Mouse (Mus musculus) kidney, postnatal 0 days (tissue): Measurements from ENCODE around the gene Unc13d. TPM values are rescaled to one million over a fixed set of nuclear protein-coding genes. Genes with fewer than 3 reads are reported as not detected.

Source experiments
- ATAC-seq: fragments of 200-750 bp; cut with Nextera tagmentation; replicated peaks from 2 replicates; pipeline ENCODE4 v1.8.0; 2017; ENCODE audit warnings: low read depth, moderate number of reproducible peaks, moderate TSS enrichment, moderate library complexity; ENCODE audit not compliant: low FRiP score
- DNase-seq: peaks from one replicate; pipeline ENCODE4 v3.0.0-alpha.2; 2016; ENCODE audit warnings: low spot score
- H3K27ac ChIP-seq: fragments of 300-500 bp; sonication (generic); 2 replicates; pipeline ENCODE4 v1.5.1; 2014; ENCODE audit warnings: mild to moderate bottlenecking
- H3K27me3 ChIP-seq: fragments of 300-500 bp; sonication (generic); 2 replicates; pipeline ENCODE4 v1.6.1; 2014; ENCODE audit warnings: low read length, mixed read lengths; ENCODE audit not compliant: insufficient read depth
- H3K36me3 ChIP-seq: fragments of 300-500 bp; sonication (generic); 2 replicates; pipeline ENCODE4 v1.6.1; 2014; ENCODE audit warnings: low read length, mixed read lengths; ENCODE audit not compliant: insufficient read depth
- H3K4me1 ChIP-seq: fragments of 300-500 bp; sonication (generic); replicated peaks from 2 replicates; pipeline ENCODE4 v1.6.1; 2014; ENCODE audit warnings: antibody characterized with exemption, low read length, mixed read lengths; ENCODE audit not compliant: insufficient read depth
- H3K4me2 ChIP-seq: fragments of 300-500 bp; sonication (generic); 2 replicates; pipeline ENCODE4 v1.6.1; 2014; ENCODE audit warnings: mild to moderate bottlenecking, low read length, moderate library complexity, mixed read lengths
- H3K4me3 ChIP-seq: fragments of 300-500 bp; sonication (generic); replicated peaks from 2 replicates; pipeline ENCODE4 v1.5.1; 2014; ENCODE audit warnings: low read depth, low read length
- H3K9ac ChIP-seq: fragments of 300-500 bp; sonication (generic); 2 replicates; pipeline ENCODE4 v1.6.1; 2014; ENCODE audit warnings: low read depth, low read length
- H3K9me3 ChIP-seq: fragments of 300-500 bp; sonication (generic); replicated peaks from 2 replicates; pipeline ENCODE4 v1.6.1; 2016; ENCODE audit warnings: low read length, inconsistent platforms, mixed read lengths
- CTCF ChIP-seq: IDR thresholded peaks from 2 replicates; pipeline ENCODE4 v1.5.1; 2016; ENCODE audit warnings: antibody characterized with exemption, low read depth, mild to moderate bottlenecking, moderate library complexity
- WGBS: fragments of 180-500 bp; shearing (Covaris S2); extraction: QIAGEN DNeasy Blood & Tissue Kit; methylation state at CpG from one replicate; pipeline ENCODE4 v1.1.7; 2014; 5-methylcytosine and 5-hydroxymethylcytosine counted together
- polyA plus RNA-seq: library from polyadenylated mRNA; unstranded; fragments of >200 nt; fragmentation: Nextera tagmentation; extraction: Ambion mirVana; gene quantifications from 2 replicates; pipeline ENCODE4 v1.2.1, GENCODE M21; 2015

Unc13d gene
- polyA plus RNA-seq, 1 experiment from 2014 or later, result 0.54 TPM

- Histone ChIP-seq H3K27me3 (no peaks in the 10 kb centered on the region), H3K4me1 (peaks cover 26% of the 10 kb centered on the region; the same call in 1 of the 2 replicates), H3K36me3 (no peaks in the 10 kb centered on the region), H3K27ac (no peak overlapping the region), H3K4me3 (no peak overlapping the region), H3K9ac (no peak overlapping the region), H3K9me3 (no peaks in the 10 kb centered on the region), H3K4me2 (no peak overlapping the region)
- no peak for ATAC-seq
- TF ChIP-seq CTCF, result peak; percentile 43
- no peak for DNase-seq
- 83% methylated on average over 4 of the region's 4 CpGs for WGBS
Observed at GRCm38 (mm10) chr11:116111067-116111466, 33.3 kb upstream of the Unc13d start.

- ATAC-seq, result peak; percentile 41
- H3K4me2 ChIP-seq, result peak overlapping the region; percentile 84
- H3K27me3 ChIP-seq, result no peaks in the 10 kb centered on the region
- peaks cover 30% of the 10 kb centered on the region; the same call in 1 of the 2 replicates for H3K4me1 ChIP-seq
- WGBS, result 22% methylated on average over 10 of the region's 10 CpGs
- no peak for TF ChIP-seq CTCF
- peak overlapping the region; percentile 73 for H3K9ac ChIP-seq
- no peaks in the 10 kb centered on the region; the same call in 1 of the 2 replicates for H3K36me3 ChIP-seq
- DNase-seq, result peak; percentile 63
- H3K27ac ChIP-seq, result peak overlapping the region; percentile 80
- no peaks in the 10 kb centered on the region for H3K9me3 ChIP-seq
- H3K4me3 ChIP-seq, result peak overlapping the region; percentile 58
Observed at GRCm38 (mm10) chr11:116110540-116110939, 32.8 kb upstream of the Unc13d start.

GRCm38 (mm10) chr11:116110131-116110530 is 32.4 kb upstream of the Unc13d start:
- Histone ChIP-seq H3K9me3 (no peaks in the 10 kb centered on the region), H3K4me3 (peak overlapping the region; percentile 58), H3K36me3 (no peaks in the 10 kb centered on the region; the same call in 1 of the 2 replicates), H3K27me3 (no peaks in the 10 kb centered on the region), H3K9ac (peak overlapping the region; percentile 73), H3K4me2 (peak overlapping the region; percentile 84), H3K4me1 (peaks cover 30% of the 10 kb centered on the region; the same call in 1 of the 2 replicates), H3K27ac (peak overlapping the region; percentile 80)
- peak; percentile 61 for ATAC-seq
- WGBS, result under 1% methylated on average over 35 of the region's 35 CpGs
- peak; percentile 61 for DNase-seq
- no peak for TF ChIP-seq CTCF

GRCm38 (mm10) chr11:116109441-116110081 is 31.8 kb upstream of the Unc13d start:
- Histone ChIP-seq H3K27ac (peak overlapping the region; percentile 80), H3K4me3 (peak overlapping the region; percentile 58), H3K36me3 (no peaks in the 10 kb centered on the region; the same call in 1 of the 2 replicates), H3K9me3 (no peaks in the 10 kb centered on the region), H3K9ac (peak overlapping the region; percentile 73), H3K27me3 (no peaks in the 10 kb centered on the region), H3K4me1 (peaks cover 30% of the 10 kb centered on the region; the same call in 1 of the 2 replicates), H3K4me2 (peak overlapping the region; percentile 84)
- TF ChIP-seq CTCF, result no peak; the same call in 1 of the 2 replicates
- no peak for ATAC-seq
- 2% methylated on average over 69 of the region's 70 CpGs for WGBS
- DNase-seq, result no peak

DNA sequence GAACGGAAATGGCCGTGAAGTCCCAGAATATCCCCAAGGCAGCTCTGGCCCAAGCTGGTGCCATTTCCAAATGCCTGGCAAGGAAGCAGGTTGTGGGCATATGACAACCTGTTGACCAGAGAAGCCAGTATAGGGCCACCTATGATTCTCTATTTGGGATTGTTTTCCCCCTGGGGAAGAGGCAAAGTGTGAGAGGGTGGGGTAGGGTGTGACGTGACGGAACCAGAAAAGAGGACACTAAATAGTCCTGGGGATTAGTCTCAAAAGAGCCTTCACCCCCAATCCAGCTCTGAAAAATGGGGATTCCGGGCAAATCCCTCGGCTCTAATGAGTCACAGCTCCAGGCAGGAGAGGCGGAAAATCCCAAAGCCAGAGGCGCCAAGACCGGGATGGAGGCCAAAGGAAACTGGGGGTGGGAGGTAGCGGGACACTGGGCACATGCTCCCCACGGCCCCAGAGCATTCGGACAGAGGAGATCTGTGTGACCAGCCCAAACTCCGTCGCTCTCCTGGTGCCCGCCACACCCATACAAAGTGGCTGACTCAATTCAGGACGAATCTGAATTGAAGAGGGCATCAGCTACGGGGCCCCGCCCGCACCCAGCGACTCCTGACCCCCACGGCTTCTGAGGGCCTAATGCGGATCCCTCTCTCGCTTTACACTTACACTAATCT is 30.8 kb upstream of the Unc13d start:
- Histone ChIP-seq H3K9me3 (no peaks in the 10 kb centered on the region), H3K9ac (peak overlapping the region; percentile 73; the same call in 1 of the 2 replicates), H3K36me3 (no peaks in the 10 kb centered on the region; the same call in 1 of the 2 replicates), H3K4me3 (peak overlapping the region; percentile 58), H3K4me2 (peak overlapping the region; percentile 84), H3K4me1 (peaks cover 39% of the 10 kb centered on the region), H3K27ac (peak overlapping the region; percentile 81), H3K27me3 (no peaks in the 10 kb centered on the region)
- no peak for TF ChIP-seq CTCF
- WGBS, result 11% methylated on average over 23 of the region's 23 CpGs
- DNase-seq (no peak), ATAC-seq (no peak)

DNA sequence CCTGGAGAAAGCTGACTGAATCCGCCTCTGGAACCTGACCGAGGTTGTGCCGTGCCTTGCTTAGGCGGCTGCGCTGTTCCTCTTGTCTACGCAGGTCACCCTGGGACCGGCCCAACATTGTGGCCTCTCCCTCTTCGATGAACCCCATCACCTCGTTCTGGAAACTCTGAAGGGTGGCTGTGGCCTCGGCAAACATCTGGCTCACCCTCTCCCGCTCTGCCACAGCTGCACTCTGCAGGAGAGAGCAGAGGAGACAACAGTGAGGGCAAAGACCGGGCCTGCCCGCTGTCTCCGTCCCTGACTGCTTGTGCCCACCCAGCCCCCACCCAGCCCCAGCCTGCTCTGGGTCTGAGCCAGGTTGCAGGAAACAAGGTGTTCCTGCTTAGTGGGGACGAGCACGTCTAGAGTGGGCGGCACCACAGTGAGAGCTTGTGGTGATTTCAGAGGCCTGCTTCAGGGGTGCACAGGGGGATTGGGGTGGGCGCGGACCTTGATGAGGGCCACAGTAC is 30.1 kb upstream of the Unc13d start:
- peak overlapping the region; percentile 73; the same call in 1 of the 2 replicates for H3K9ac ChIP-seq
- ATAC-seq, result peak; percentile 31; the same call in 1 of the 2 replicates
- 27% methylated on average over 19 of the region's 19 CpGs for WGBS
- H3K4me3 ChIP-seq, result peak overlapping the region; percentile 58
- H3K9me3 ChIP-seq, result no peaks in the 10 kb centered on the region
- no peak for DNase-seq
- no peaks in the 10 kb centered on the region for H3K27me3 ChIP-seq
- H3K4me2 ChIP-seq, result peak overlapping the region; percentile 84
- H3K27ac ChIP-seq, result peak overlapping the region; percentile 81
- peaks cover 46% of the 10 kb centered on the region for H3K4me1 ChIP-seq
- TF ChIP-seq CTCF, result no peak
- H3K36me3 ChIP-seq, result no peaks in the 10 kb centered on the region; the same call in 1 of the 2 replicates
